Mouse (Mus musculus) Muller cell, postnatal 12 days (primary cell): Measurements from ENCODE around the gene Ccdc62.

Source experiments
- DNase-seq: peaks from one replicate; pipeline ENCODE4 v3.0.0-alpha.2; 2015; ENCODE audit errors: inconsistent ontology term

Gene Ccdc62

GRCm38 (mm10) chr5:124003375-124003774 is 72.9 kb downstream of the Ccdc62 start:
- DNase-seq, result no peak

- DNase-seq, result no peak
Observed at GRCm38 (mm10) chr5:124004356-124005150, 74.1 kb downstream of the Ccdc62 start.

GRCm38 (mm10) chr5:124005151-124005500 is 74.6 kb downstream of the Ccdc62 start:
- DNase-seq, result no peak

GRCm38 (mm10) chr5:124005591-124005990 is 75.1 kb downstream of the Ccdc62 start:
- no peak for DNase-seq

- DNase-seq, result no peak
Observed at GRCm38 (mm10) chr5:124006082-124006873, 75.8 kb downstream of the Ccdc62 start.

GRCm38 (mm10) chr5:124006891-124007491 is 76.5 kb downstream of the Ccdc62 start:
- DNase-seq, result peak; percentile 97

GRCm38 (mm10) chr5:124010077-124010476 is 79.6 kb downstream of the Ccdc62 start:
- no peak for DNase-seq

GRCm38 (mm10) chr5:124010910-124011655 is 80.6 kb downstream of the Ccdc62 start:
- DNase-seq, result peak; percentile 71

GRCm38 (mm10) chr5:124011927-124012326 is 81.4 kb downstream of the Ccdc62 start:
- DNase-seq, result no peak

- no peak for DNase-seq
Observed at GRCm38 (mm10) chr5:124012885-124013284, 82.4 kb downstream of the Ccdc62 start.

GRCm38 (mm10) chr5:124013747-124014146 is 83.3 kb downstream of the Ccdc62 start:
- no peak for DNase-seq

GRCm38 (mm10) chr5:124014180-124014579 is 83.7 kb downstream of the Ccdc62 start:
- no peak for DNase-seq

GRCm38 (mm10) chr5:124014791-124015251 is 84.3 kb downstream of the Ccdc62 start:
- peak; percentile 69 for DNase-seq

GRCm38 (mm10) chr5:124015727-124016126 is 85.2 kb downstream of the Ccdc62 start:
- DNase-seq, result no peak

- no peak for DNase-seq
Observed at GRCm38 (mm10) chr5:124016291-124016821, 85.9 kb downstream of the Ccdc62 start.

GRCm38 (mm10) chr5:124017941-124018340 is 87.5 kb downstream of the Ccdc62 start:
- no peak for DNase-seq

GRCm38 (mm10) chr5:124018651-124019050 is 88.2 kb downstream of the Ccdc62 start:
- DNase-seq, result no peak
